Mouse (Mus musculus): ENCODE measurements at regions not wholly inside any gene's neighbourhood (a gene's known extent, or its start where the extent isn't known, plus 50 kb on each side); places are given as distances from the start of the nearest gene placed in this dataset.

- Histone ChIP-seq H3K9ac (no peak overlapping the region), H3K36me3 (no peaks in the 10 kb centered on the region), H3K27ac (no peak overlapping the region), H3K27me3 (no peaks in the 10 kb centered on the region), H3K4me1 (replicated peaks) (no peaks in the 10 kb centered on the region), H3K4me3 (no peak overlapping the region), H3K9me3 (no peaks in the 10 kb centered on the region), H3K4me2 (no peak overlapping the region)
- ATAC-seq (ENCODE audit: low FRiP score) = no peak
- WGBS = 65% methylated on average over 1 of the region's 1 CpGs
Observed at GRCm38 (mm10) chr11:14769008-14769407, 169.9 kb downstream of the Pom121l12 start.

GRCm38 (mm10) chr11:14769448-14770357 is 170.6 kb downstream of the Pom121l12 start:
- Histone ChIP-seq H3K9me3 (no peaks in the 10 kb centered on the region), H3K36me3 (no peaks in the 10 kb centered on the region), H3K9ac (no peak overlapping the region), H3K4me1 (replicated peaks) (no peaks in the 10 kb centered on the region), H3K27me3 (no peaks in the 10 kb centered on the region), H3K4me3 (no peak overlapping the region), H3K27ac (no peak overlapping the region), H3K4me2 (no peak overlapping the region)
- ATAC-seq (ENCODE audit: low FRiP score) = no peak
- WGBS = 44% methylated on average over 9 of the region's 9 CpGs

DNA sequence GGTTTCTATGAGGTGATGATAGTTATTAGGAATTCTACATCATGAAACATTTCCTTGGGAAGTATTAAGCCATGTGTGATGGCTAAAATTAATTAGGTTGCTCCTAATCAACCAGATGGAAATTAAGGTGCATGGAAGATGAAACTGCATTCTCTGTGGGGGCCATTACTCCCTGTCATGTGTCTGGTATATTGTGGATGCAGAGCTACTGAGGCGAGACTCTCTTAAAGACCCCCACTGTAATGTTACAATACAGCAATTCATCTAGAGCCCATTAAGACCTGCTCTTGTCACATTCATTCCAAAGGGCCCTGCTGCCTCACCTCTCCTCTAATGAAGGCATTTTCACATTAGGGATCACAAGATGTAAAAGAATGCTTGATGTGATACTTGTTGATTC is 199.2 kb downstream of the Pom121l12 start:
- H3K4me2 ChIP-seq = no peak overlapping the region
- H3K4me3 ChIP-seq = no peak overlapping the region
- no peak overlapping the region for H3K9ac ChIP-seq
- H3K4me1 ChIP-seq (replicated peaks) = no peaks in the 10 kb centered on the region
- no peaks in the 10 kb centered on the region for H3K9me3 ChIP-seq
- H3K36me3 ChIP-seq = no peaks in the 10 kb centered on the region
- peak; percentile 65 for ATAC-seq (ENCODE audit: low FRiP score)
- WGBS = 50% methylated on average over 1 of the region's 1 CpGs
- no peak overlapping the region for H3K27ac ChIP-seq
- H3K27me3 ChIP-seq = no peaks in the 10 kb centered on the region

DNA sequence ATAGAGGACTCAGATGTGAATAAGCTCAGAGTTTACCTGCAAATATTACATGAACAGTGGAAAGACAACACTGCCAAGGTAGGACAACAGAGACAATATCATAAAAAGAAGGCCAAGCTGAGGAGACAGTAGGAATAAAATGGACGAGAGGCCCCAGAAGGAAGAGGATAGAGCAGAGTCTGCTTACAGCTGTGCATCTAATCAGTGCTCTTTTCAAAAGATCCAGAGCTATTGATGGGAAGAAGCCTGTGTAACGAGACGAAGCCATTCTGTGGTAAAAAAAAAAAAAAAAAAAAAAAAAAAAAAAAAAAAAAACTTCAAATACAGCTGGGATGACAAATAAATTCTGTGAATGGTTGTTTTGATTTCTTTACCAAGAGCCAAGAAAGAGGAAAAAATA is 200.2 kb downstream of the Pom121l12 start:
- H3K4me1 ChIP-seq (replicated peaks) = no peaks in the 10 kb centered on the region
- H3K27me3 ChIP-seq = no peaks in the 10 kb centered on the region
- H3K4me2 ChIP-seq = no peak overlapping the region
- no peaks in the 10 kb centered on the region for H3K9me3 ChIP-seq
- ATAC-seq (ENCODE audit: low FRiP score) = no peak
- H3K27ac ChIP-seq = no peak overlapping the region
- no peaks in the 10 kb centered on the region for H3K36me3 ChIP-seq
- WGBS = 65% methylated on average over 3 of the region's 3 CpGs
- H3K9ac ChIP-seq = no peak overlapping the region
- H3K4me3 ChIP-seq = no peak overlapping the region

- H3K4me1 ChIP-seq (replicated peaks) = no peaks in the 10 kb centered on the region
- H3K4me2 ChIP-seq = no peak overlapping the region
- H3K4me3 ChIP-seq = no peak overlapping the region
- 36% methylated on average over 2 of the region's 2 CpGs for WGBS
- no peak for ATAC-seq (ENCODE audit: low FRiP score)
- H3K9ac ChIP-seq = no peak overlapping the region
- H3K36me3 ChIP-seq = no peaks in the 10 kb centered on the region
- no peaks in the 10 kb centered on the region for H3K9me3 ChIP-seq
- no peaks in the 10 kb centered on the region for H3K27me3 ChIP-seq
- H3K27ac ChIP-seq = no peak overlapping the region
Observed at GRCm38 (mm10) chr11:14818936-14819335, 219.9 kb downstream of the Pom121l12 start.

Data from hindbrain, embryonic 13.5 days (tissue).